Mouse (Mus musculus): ENCODE measurements around the gene Exoc6b.

The Exoc6b gene

DNA sequence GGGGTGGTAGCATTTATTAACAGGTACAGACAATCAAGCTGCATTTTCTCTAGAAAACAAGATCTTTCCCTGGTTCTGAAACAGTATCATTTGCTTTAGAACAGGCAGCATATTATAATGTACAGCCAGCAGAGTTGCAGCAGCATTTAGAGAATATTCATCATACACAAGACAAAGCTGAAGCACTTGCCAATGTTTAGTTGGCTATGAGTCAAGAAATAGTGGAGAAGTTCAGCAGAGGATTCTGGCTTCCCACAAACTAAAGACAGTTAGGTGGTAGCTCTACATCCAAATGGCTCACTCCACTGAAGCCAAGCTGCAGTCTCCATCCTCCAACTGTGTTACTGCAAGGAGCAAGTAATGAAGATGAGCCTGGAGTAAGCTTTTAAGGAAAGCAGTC, 342.4 kb downstream of the Exoc6b start:
- no peak for DNase-seq (ENCODE audit: low spot score)

DNA sequence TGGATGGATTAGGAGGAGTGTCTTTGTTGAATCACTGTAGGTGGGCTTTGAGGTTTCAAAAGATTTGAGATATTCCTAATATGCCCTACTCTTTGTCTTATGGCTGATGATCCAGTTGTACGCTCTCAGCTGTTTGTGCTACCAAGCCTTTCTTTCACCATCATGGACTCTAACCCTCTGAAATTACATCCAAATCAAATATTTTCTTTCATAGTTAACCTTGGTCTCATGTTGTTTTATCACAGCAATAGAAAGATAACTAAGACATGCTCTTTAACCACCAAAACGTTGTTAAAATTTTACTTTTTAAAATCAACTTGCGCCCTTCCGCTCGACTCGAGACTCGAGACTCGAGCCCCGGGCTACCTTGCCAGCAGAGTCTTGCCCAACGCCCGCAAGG, 356.1 kb downstream of the Exoc6b start:
- no peak for DNase-seq (ENCODE audit: low spot score)

DNA sequence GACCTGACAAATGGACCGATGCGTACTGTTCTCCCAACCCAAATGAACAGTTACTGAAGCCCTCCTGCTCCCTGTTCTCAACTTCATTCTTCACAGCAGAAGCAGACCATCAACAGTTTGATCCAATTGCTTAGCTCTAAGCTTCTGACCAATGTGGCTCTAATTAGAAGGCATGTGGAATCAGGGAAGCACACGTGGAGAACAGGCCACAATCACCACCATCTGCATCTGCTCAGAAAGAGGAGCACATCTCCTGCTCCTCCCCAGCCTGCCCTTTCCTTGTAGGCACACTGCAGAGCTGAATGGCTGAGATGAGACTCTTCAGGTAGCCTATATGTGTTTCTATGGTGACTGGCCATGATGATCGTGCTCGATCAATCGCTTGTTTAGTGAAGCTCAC, 358.5 kb downstream of the Exoc6b start:
- no peak for DNase-seq (ENCODE audit: low spot score)

DNA sequence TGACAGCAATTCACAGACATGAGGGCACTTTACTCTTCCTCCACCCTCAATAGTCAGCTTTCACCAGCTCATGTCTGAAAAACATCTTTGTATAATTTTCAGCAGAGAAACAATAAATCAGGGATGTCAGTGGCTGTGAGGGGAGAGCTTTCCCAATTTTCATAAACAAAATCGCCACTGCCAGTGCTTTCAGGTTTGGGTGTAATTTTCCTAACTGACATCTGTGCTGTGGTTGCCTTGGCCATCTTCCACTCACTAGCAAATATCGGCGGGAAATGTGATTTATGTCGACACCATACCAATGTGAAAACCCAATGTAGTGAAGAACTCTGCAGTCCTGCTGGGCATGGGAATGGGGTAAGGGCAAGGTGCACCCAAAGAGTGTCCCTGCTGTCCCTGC, 360.7 kb downstream of the Exoc6b start:
- DNase-seq (ENCODE audit: low spot score) = no peak

DNA sequence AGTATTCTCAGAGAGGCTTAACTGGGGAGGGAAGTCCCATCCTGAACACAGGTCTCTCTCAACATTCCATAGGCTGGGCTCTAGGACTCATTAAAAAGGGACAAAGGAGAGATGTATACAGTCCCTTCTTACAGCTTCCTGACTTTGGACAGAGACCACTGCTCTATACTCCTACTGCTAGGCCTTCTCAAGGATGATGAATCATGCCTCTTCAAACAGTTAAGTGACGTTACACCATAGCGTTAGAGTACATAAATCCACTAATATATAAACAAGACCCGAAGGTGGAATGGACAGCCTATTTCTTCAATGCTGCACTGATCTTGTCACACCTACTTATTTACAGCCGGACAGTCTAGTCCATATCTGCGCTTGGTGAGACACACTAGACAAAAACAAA, 369.7 kb downstream of the Exoc6b start:
- DNase-seq (ENCODE audit: low spot score) = no peak

DNA sequence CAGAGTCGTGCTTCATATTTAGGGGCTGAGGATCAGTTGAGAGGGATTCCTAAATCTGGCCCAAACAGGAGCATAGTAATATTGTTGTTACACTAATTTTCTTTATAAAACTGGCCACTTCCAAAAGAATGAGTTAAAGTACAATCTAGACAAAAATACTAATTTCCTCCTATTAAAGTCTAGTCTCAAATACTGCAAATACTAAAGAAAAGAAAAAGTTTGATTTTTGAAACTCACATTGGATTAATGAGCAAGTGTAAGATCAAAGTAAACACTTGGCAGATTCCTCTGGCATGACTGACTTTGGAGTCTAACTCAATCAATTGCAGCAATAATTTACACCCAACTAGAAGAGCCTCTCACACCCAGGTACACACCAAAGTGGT, 371.0 kb downstream of the Exoc6b start:
- no peak for DNase-seq (ENCODE audit: low spot score)

DNA sequence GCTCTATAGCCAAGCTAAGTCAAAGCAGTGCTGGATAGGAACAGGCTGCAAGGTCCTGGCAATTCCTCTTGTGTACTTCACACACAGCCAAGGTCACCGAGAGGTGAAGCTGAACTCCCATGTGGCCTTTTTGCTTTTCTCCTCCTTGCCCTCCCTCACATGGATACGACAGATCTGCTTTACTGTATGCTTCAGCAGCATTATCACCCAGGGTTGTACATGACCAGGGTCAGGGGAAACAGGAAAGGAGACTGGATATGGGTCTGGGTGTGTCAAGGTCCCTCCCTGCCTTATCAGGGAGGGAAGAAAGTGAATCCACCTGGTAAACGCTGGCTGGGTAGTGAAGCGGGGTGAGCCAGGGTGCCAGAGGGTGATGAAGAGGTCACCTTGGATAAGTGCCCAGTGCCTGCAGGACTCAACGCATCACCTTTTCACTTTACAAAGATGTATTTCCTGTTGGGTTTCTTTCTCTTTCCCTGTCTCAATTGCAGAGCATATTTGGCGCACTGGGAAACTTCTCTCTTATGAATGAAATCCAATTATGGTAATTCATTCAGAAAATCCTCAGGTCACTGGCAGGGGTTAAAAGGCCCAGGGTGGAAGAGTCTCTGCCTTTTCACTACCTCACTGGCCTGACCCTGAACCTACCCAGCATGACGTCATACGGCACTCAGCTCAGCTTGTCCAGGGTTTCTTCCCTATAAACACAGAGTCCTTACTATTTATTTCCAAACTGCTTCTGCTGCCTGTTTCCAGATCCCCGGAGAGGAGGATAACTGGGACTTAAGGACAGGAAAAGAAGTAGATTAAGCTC, 371.6 kb downstream of the Exoc6b start:
- no peak for DNase-seq (ENCODE audit: low spot score)

DNA sequence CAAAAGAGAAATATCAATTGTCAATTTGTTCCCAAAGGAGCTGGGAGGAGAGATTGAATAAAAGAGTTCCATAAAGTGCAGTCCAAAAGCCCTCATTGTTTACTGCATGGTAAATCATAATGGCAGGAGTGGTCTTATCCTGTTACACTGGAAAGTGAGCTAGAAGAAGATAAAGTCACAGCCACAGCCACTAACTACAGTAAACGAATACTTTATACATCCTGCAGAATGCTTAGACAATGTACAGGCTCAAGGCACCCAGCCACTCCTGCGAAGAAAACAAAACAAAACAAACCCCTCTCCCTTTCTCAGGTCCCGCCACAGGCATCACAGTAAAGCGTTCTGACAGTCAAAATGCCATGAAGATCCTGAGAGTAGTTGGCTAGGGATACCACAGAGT, 375.5 kb downstream of the Exoc6b start:
- DNase-seq (ENCODE audit: low spot score) = no peak

DNA sequence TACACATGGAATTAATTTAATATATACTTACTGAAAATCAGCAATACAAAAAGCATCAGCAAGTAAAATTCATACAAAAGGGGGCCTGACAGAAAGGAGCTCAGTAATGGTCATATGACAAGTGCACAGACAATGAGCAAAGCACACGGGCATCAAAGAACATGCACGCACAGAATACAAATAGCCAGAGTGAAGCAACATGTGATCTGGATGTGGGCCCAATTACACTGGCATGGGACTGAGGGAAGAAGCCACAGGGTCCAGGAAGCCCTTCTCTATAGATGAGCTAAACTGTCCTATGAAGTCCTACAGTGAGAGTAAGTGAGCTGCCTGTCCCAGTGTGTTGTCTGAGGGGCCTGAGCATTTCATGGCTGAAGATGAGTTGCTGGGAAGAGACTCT, 376.1 kb downstream of the Exoc6b start:
- DNase-seq (ENCODE audit: low spot score) = no peak

DNA sequence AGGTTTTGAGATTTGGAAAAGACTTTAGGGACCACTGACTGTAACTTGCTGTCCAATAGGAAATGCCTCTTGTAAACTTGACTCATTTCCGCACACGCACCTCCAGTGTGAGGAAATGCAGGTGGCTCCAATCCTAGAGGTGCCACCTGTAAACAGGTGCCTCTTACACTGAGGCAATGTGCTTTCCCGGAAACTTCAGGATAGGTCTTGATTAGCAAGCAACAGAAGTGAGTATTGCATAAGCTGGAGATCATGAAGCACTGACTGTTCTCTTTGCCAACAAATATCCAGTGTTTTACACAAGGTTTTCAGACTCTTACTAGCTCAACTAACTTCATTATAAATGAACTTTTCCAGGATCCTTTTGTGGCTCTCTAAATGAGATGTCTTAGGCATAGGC, 377.4 kb downstream of the Exoc6b start:
- DNase-seq (ENCODE audit: low spot score) = no peak

DNA sequence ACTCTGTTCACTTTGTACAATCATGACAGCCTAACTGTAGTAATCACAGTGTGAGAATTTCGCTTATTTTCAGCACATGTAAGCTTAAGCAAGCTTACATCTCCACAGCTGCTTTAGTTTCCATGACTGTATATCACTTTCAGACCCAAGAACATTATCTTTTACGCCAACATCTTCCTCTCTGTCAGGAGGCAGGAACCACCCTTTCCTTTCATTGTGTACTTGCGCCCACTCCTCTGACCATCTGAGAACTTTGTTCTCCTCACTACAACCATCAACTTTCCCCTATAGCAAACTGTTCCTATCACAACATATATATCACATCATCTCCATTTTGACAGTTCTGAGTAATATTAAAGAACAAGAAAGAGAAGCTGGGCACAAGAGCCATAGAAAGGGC, 391.5 kb downstream of the Exoc6b start:
- DNase-seq (ENCODE audit: low spot score) = no peak

DNA sequence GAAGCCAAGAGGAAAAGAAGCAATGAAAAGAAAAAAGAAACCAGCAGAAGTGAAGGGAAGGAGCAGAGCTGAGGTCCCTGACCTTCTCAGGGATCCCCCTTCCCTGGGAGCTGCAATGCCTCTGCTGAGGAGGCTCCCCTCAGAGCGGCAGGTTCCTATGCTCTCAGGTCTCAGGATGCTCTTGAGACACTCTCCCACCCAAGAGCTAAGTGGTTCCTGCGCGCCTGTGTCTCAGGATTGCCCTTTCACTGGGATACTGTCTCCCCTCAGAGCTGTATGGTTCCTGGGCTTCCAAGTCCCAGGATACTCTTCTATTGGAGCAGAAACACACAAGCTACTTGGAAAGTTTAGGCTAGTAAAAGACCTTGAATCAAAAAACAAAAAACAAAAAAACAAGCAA, 394.4 kb downstream of the Exoc6b start:
- no peak for DNase-seq (ENCODE audit: low spot score)

DNA sequence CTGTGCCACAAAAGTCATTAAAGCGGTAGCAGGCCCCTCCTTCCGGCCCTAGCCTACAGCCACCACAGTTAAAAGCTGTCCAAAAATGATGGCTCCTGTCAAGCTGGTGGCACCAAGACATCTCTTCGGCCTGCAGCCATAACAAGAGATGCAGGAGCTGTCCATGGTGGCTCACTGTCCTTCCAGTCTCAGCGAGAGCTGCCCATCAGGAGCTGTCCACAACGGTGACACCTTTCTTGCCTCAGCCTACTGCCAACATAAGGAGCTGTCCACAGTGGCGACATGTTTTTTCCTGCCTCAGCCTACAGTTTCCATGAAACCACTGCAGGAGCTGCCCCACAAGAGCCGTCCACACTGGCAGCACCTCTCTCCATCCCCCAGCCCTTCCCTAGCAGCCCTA, 395.2 kb downstream of the Exoc6b start:
- DNase-seq (ENCODE audit: low spot score) = no peak

DNA sequence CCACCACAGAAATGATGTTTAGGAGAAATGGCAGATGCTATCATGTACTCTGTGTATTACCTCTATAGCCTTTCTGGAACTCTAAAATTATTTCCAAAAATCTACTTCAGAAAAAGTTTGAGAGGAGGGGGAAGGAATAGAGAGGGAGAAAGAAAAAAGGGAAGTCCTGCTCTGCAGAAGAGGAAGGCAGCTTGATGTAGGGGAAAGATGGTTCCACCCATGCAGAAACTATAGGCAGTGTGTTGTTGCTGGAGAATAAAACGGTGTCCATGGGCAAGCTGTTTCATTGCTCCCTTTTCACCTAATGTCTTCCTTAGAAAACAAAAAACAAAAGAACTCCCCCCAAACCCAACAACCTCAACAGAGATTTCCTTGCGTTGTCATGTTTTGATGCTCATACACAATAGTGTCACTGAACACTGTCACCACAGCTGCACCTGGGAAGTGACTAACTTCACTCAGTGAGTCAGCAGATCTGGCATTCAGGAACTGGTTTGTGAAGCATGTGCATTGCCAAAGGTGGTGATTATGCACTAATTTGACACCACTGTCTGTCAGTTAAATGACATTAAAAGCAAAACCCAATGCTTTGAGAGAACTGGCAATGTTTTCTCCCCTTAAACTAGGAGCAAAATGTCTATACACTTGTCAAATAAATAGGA, 407.7 kb downstream of the Exoc6b start:
- DNase-seq (ENCODE audit: low spot score) = no peak

DNA sequence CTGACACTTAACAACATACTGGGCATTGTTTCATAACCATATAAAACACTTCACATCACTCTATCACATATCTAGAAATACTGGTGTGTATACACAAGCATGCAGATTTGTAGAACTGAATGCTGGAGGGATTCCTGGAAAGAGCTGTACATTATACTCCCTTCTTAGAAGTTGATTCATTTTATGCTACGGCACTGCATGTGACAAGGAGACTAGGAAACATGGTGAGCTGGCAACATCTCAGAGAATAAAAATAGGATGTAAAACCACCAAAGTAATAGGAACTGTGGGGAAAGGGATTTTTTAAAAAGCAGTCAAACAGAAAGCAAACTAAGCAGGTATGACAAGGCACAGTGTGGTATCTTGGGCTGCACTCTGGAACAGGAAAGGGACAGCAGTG, 408.3 kb downstream of the Exoc6b start:
- no peak for DNase-seq (ENCODE audit: low spot score)

DNA sequence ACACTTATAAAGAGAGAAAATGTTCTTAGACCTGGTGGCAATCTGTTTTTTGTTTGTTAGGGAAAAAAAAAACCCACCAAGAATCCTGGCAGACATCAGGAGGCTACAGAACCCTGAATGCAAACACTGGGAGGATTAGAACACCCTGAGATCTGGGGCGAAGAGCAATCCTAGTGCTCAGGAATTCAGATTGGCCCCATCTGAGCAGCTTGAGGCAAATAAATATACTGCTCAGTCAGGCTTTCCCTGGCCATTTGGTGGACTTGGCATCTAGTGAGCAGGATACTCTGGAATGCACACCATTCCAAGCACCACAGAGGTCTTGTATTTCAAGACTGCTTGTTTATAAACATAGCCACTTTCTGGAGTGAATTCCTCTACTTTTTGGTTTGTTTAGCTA, 412.2 kb downstream of the Exoc6b start:
- DNase-seq (ENCODE audit: low spot score) = no peak

DNA sequence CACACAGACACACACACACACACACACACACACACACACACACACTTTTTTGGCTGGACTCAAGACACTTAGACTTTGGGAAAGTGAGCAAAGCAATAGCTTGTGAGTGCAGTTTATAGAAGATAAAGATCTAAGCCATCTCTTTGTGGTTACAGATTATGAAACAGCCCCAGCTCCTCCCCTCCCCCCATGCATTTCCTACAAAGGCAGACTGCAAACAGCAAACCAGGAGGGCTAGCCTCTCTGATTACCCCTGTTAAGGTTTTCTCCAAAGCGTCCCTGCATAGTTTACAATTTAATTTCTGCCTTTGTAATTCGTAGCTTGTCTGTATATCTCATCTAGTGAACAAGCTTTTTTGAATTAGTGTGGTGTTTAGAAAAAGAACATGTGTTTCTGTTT, 412.6 kb downstream of the Exoc6b start:
- DNase-seq (ENCODE audit: low spot score) = peak; percentile 57

DNA sequence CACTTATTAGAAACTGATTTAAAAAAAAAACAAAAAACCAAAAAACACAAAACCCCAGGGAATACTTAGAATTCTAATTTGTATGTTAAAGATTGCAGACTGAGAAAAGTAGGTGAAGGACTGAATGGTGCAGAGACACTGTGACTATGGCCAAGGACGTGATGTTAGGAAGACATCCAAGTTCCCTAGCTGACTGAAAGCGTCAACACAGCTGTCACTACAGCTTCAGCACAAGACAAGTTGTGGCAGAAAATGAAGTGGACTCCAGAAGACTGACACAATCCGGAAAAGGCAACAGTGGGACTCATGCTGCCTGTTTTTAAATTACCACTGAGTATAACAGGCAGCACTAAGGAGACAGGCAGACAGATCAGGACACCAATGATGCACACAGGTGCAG, 417.4 kb downstream of the Exoc6b start:
- no peak for DNase-seq (ENCODE audit: low spot score)

DNA sequence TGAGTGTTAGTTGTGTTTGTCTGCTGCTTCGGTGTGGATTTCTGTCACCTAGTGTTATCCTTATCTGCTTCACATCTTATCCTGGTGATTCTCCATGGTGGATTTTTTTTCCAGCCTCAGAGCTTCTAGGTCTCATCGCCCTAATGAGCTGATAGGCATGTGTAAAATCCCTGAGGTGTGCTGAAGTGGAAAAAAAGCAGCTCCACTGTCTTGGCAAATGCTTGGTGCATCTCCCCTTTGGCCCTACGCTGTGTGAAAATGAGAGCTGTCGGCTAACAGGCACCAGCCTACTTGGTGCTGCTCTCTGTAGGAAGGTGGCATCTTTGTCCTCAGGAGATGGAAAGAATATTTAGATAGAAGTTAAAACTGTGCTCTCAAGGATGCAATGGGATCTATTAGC, 422.1 kb downstream of the Exoc6b start:
- no peak for DNase-seq (ENCODE audit: low spot score)

DNA sequence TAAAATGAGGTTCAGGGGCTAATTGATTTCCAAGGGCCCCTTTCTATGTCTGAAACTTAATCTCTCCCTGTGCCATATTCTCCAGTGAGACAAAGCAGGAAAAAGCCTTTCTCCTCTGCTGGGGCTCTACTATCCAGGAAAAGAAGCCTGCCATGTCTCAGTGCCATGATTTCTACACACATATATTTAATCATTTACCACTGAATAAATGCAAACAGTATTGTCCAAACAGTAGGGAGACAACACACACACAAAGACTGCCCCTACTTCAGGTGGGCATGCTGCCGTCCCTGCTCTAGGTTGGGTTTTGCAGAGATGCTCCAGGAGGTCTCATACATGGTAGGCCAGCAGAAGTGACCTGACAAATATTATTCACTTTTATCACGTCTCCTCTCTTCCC, 422.6 kb downstream of the Exoc6b start:
- no peak for DNase-seq (ENCODE audit: low spot score)

DNA sequence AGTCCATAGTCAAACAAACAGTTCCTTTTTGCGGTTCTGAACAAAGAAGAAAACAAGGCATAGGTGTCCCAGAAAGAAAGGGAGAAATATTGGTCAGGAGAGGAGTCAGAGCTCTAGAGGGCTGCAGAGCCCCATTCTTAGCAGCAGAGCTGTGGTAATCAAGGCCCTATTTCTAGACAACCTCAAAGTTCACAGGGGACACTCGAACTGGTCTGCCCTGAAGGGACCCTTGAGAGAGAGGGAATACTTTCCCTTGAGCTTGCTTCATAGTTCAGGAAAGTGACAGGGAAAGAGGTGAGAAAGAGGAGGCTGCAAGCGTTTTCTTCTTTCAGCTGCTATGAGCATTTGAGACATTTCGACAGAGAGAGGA, 428.3 kb downstream of the Exoc6b start:
- no peak for DNase-seq (ENCODE audit: low spot score)

DNA sequence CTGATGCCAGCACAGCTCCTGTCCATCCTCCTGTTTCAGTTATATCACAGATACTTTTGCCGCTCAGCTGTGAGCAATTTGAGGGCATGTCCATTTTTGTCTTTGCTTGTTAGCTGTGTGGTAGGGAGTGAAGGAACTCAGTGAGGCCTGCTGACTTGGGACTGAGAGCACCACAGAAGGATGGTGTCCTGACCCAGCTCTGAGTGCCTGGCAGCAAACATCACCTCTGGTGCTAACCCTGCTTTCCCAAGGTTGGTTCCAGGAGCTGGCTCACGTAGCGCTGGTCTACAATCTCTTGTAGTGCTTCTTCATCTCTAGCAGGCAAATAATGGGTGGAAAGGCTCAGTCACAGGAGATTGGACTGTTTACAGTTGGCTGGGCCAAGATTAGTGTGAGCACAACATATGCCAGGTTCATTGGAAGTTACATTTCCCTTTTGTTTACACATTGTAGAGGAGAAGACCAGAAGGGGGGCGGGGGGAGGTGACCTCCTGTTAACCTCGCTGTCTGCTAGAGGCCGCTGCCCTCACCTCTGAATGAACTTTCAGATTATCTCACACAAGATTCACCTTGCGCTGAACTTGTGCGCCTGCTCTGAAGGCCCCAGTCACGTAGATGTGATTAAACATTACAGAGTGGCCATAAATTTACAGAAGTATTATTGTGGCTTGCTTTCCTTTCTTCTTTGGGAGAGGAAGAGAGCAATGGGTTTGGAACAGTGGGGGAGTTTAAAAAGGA, 428.8 kb downstream of the Exoc6b start:
- DNase-seq (ENCODE audit: low spot score) = peak; percentile 5

DNA sequence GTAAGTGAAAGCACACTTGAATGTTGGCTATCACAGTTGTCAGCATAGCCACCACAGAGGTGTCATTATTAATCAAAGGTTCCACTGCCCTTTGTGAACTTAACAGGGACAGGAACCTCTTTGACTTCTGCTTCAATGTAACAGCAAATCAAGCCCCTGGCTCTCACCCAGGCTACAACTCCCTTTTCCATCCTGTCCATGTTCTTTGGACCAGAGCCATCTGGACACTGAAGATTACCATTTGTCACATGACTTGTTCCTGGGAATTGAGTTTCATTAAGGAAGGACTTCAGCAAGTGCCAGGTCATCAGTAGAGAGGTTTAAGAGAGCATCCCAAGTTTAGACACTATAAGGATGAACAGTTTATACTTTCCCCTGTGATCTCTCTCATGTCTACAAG, 431.1 kb downstream of the Exoc6b start:
- no peak for DNase-seq (ENCODE audit: low spot score)
